Mouse (Mus musculus) cerebellum, postnatal 25 days (tissue): ENCODE measurements at regions not wholly inside any gene's neighbourhood (a gene's known extent, or its start where the extent isn't known, plus 50 kb on each side); places are given as distances from the start of the nearest gene placed in this dataset.

ENCODE experiments used
- DNase-seq, 2 experiments: peaks; one replicate each; pipeline ENCODE4 v3.0.0; 2021; ENCODE audit warnings: mixed read lengths in 2 of 2

DNA sequence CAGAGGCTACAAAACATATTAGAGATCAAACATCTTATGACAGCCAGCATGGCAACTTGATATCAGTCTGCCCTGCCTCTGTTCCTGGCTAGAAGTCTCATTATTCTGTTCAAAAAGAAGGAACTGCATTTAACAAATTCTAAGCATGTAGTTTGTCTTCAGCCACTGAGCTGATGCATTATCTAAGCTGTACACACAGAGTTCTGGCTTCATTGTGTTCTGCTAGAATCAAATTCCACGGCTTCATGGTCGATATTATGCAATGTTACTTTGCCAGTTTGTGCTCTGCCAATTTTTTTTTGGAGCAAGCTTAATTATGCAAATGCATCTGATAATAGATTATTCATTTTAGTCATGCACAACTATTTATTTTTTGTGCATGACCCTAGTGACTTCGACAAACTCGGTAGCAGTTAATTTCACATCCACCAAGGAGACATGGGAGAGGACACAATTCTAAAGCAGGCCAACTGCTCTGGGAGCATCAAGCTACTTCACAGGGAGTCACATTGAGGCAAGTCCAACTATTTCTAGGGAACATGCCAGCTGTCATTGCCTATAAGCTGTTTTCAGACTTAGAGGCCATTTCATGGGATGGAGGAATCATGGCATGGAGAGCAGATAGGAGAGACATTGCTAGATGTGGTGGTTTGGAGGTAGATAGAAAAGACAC, 360.8 kb downstream of the Kif20b start:
- no peak for DNase-seq

DNA sequence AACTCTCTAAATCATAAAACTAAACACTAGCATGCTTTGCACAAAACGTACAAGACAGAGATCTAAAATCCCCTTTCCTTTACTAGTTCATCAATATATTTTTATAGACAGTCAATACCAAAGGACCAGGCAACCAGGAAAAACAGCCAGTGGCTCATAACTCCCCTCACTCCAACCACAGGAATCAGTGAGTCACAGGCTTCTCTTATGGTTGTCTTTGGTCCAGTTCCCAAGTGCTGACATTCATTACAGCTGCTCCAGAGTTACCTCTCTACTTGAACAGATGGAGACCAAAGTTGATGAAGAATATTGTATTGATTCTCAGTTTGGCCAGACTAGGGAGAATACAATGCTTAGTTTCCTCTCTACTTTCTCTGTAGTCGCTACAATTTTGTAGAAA, 376.7 kb downstream of the Kif20b start:
- DNase-seq, result no peak

DNA sequence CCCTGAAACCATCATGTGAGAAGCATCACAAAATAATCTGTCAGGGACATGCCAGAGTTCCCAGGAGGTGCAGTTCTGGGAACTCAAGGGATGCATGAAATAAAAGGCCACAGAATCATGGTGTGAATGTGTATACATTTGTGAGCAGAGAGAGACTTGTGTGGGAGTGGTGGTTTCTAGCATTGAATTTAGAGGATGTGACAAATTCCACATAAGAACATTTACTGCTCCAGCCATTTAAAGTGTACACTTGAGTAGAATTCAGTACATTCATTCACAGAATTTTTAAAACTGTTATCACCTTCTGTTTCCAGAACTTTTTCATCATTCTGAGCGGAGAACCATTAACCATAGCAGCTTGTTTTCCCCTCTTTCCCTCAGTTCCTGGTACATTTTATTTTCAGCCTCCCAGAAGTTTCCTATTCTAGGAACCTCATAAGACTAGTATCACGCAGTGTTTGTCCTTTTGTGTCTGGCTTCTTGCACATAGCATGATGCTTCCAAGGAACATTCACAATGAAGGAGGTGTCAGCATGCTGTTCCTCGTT, 380.6 kb downstream of the Kif20b start:
- DNase-seq, result no peak
